17 mouse cellular contexts compared by ENCODE assay signal in genomic region chr14:22130950-22131585, GRCm38 (mm10).
"Had no signal": no experiment of that assay in that cellular context is flagged by ENCODE, and none has a peak within 500 bp of the region (broad histone marks: within the 10 kb centered on the region; RNA-seq: fewer than 3 reads in every experiment).

No protein-coding gene starts in this region.

- H3K9me3 ChIP-seq: kidney, embryonic 15.5 days; liver, embryonic 13.5 days; lung, embryonic 15.5 days had no signal

- H3K4me1 ChIP-seq: liver, embryonic 13.5 days; lung, embryonic 15.5 days had no signal

- H3K36me3 ChIP-seq: kidney, embryonic 15.5 days; liver, embryonic 13.5 days; lung, embryonic 15.5 days had no signal

- H3K4me2 ChIP-seq: kidney, embryonic 15.5 days; liver, embryonic 13.5 days; lung, embryonic 15.5 days; midbrain, embryonic 11.5 days had no signal

- H3K27ac ChIP-seq: kidney, embryonic 15.5 days; left cerebral cortex, adult 2 months; liver, embryonic 13.5 days; lung, embryonic 15.5 days had no signal

- ATAC-seq: inflammation-experienced regulatory T-cells, adult 6 months; intestine, postnatal 0 days had no signal

- H3K27me3 ChIP-seq: kidney, embryonic 15.5 days; liver, embryonic 13.5 days; lung, embryonic 15.5 days had no signal

- DNase-seq: kidney, adult 2 months; kidney, postnatal 10 days; kidney, postnatal 36 days; layer of hippocampus, postnatal 36 days; liver, embryonic 13.5 days; midbrain, embryonic 14.5 days; right cerebral cortex, adult 18-20 months; right cerebral cortex, postnatal 14 days; right cerebral cortex, postnatal 4 days; thymus, adult 18-20 months; thymus, postnatal 36 days had no signal

- H3K9ac ChIP-seq: kidney, embryonic 15.5 days; liver, embryonic 13.5 days; lung, embryonic 15.5 days had no signal

- H3K4me3 ChIP-seq: kidney, embryonic 15.5 days; left cerebral cortex, adult 2 months; liver, embryonic 13.5 days; lung, embryonic 15.5 days had no signal
